In genomic region chr7:74174206-74174605, GRCm38 (mm10) we compare ENCODE assay signal across 19 mouse cellular contexts.
DNase-seq lines count a peak whose midpoint lies in the region; ATAC-seq and TF ChIP-seq lines count a peak whose summit lies in the region.
"Had no signal": no experiment of that assay in that cellular context is flagged by ENCODE, and none has a peak within 500 bp of the region (broad histone marks: within the 10 kb centered on the region; RNA-seq: fewer than 3 reads in every experiment).

No protein-coding gene starts in this region.

- peak; percentile 5 for DNase-seq in embryo, embryonic 10 days (ENCODE audit: low spot score)
- DNase-seq in embryo, embryonic 9.5 days (ENCODE audit: extremely low spot score), result no peak
- DNase-seq in 3T3-L1 (ENCODE audit: low read depth, low spot score), result peak; percentile 12
- peak; percentile 36 for DNase-seq in limb, embryonic 11.5 days (ENCODE audit: low spot score)
- no peak for DNase-seq in gastrocnemius, postnatal 10 days
- DNase-seq in midbrain, embryonic 11.5 days (ENCODE audit: low spot score, missing footprints), result no peak
- DNase-seq: adrenal gland, postnatal 14 days; cerebellum, adult 18-20 months; heart, postnatal 4 days; kidney, adult 9 months; kidney, postnatal 36 days; layer of hippocampus, adult 9-11 months; lung, adult 2 months; right cerebral cortex, postnatal 25 days; thymus, postnatal 14 days had no signal

- no peak for ATAC-seq in embryonic facial prominence, embryonic 12.5 days (ENCODE audit: insufficient number of reproducible peaks, insufficient read depth, low FRiP score, low TSS enrichment)
- ATAC-seq in limb, embryonic 11.5 days (ENCODE audit: insufficient number of reproducible peaks, low FRiP score, low TSS enrichment, low read depth), result no peak; the same call in 1 of the 2 replicates
- no peak for ATAC-seq in intestine, postnatal 0 days
- ATAC-seq in midbrain, embryonic 11.5 days (ENCODE audit: low FRiP score), result no peak

- H3K4me3 ChIP-seq in embryonic facial prominence, embryonic 12.5 days, result no peak overlapping the region
- H3K4me3 ChIP-seq in limb, embryonic 11.5 days (ENCODE audit: low read depth, low read length), result no peak overlapping the region
- no peak overlapping the region for H3K4me3 ChIP-seq in intestine, postnatal 0 days (ENCODE audit: low read depth, low read length)
- no peak overlapping the region for H3K4me3 ChIP-seq in midbrain, embryonic 11.5 days (ENCODE audit: low read depth, low read length)
- H3K4me3 ChIP-seq: myocyte had no signal

- H3K9ac ChIP-seq in embryonic facial prominence, embryonic 12.5 days, result no peak overlapping the region
- no peak overlapping the region for H3K9ac ChIP-seq in limb, embryonic 11.5 days (ENCODE audit: low read length)
- no peak overlapping the region for H3K9ac ChIP-seq in intestine, postnatal 0 days (ENCODE audit: low read depth, low read length)
- no peak overlapping the region for H3K9ac ChIP-seq in midbrain, embryonic 11.5 days (ENCODE audit: low read length)

- no peaks in the 10 kb centered on the region for H3K27me3 ChIP-seq in embryonic facial prominence, embryonic 12.5 days
- H3K27me3 ChIP-seq in limb, embryonic 11.5 days (ENCODE audit: control insufficient read depth, insufficient read depth, low read length), result no peaks in the 10 kb centered on the region
- no peaks in the 10 kb centered on the region for H3K27me3 ChIP-seq in intestine, postnatal 0 days (replicated peaks; ENCODE audit: control insufficient read depth, insufficient read depth, low read length)
- H3K27me3 ChIP-seq in midbrain, embryonic 11.5 days (ENCODE audit: control insufficient read depth, insufficient read depth, low read length), result no peaks in the 10 kb centered on the region

- H3K36me3 ChIP-seq in embryonic facial prominence, embryonic 12.5 days, result no peaks in the 10 kb centered on the region
- no peaks in the 10 kb centered on the region for H3K36me3 ChIP-seq in limb, embryonic 11.5 days (ENCODE audit: control insufficient read depth, insufficient read depth, low read length)
- no peaks in the 10 kb centered on the region for H3K36me3 ChIP-seq in intestine, postnatal 0 days (ENCODE audit: control insufficient read depth, insufficient read depth)
- H3K36me3 ChIP-seq in midbrain, embryonic 11.5 days (ENCODE audit: control insufficient read depth, insufficient read depth, low read length), result no peaks in the 10 kb centered on the region

- H3K27ac ChIP-seq in embryonic facial prominence, embryonic 12.5 days, result 0 out of 2 replicates have a peak overlapping the region, but pooled peaks have one; percentile 6
- peak overlapping the region; percentile 58; the same call in 1 of the 2 replicates for H3K27ac ChIP-seq in limb, embryonic 11.5 days (replicated peaks; ENCODE audit: low read depth, low read length)
- H3K27ac ChIP-seq in intestine, postnatal 0 days (ENCODE audit: low read depth, low read length), result no peak overlapping the region
- no peak overlapping the region for H3K27ac ChIP-seq in midbrain, embryonic 11.5 days (ENCODE audit: low read depth, low read length)
- H3K27ac ChIP-seq: macrophage had no signal

- H3K4me1 ChIP-seq in embryonic facial prominence, embryonic 12.5 days, result peaks cover 9% of the 10 kb centered on the region; the same call in 1 of the 2 replicates
- H3K4me1 ChIP-seq in limb, embryonic 11.5 days (ENCODE audit: control insufficient read depth, insufficient read depth, low read length), result peaks cover 12% of the 10 kb centered on the region
- H3K4me1 ChIP-seq in intestine, postnatal 0 days (replicated peaks; ENCODE audit: control insufficient read depth, insufficient read depth, low read length), result no peaks in the 10 kb centered on the region
- peaks cover 5% of the 10 kb centered on the region; the same call in 1 of the 2 replicates for H3K4me1 ChIP-seq in midbrain, embryonic 11.5 days (ENCODE audit: control insufficient read depth, insufficient read depth, low read length)

- no peak overlapping the region for H3K4me2 ChIP-seq in embryonic facial prominence, embryonic 12.5 days (replicated peaks)
- H3K4me2 ChIP-seq in limb, embryonic 11.5 days (ENCODE audit: low read depth, severe bottlenecking), result no peak overlapping the region
- no peak overlapping the region for H3K4me2 ChIP-seq in intestine, postnatal 0 days (replicated peaks; ENCODE audit: low read depth)
- no peak overlapping the region for H3K4me2 ChIP-seq in midbrain, embryonic 11.5 days

- no peak for TF ChIP-seq CTCF in intestine, postnatal 0 days (IDR thresholded peaks at IDR 0.05; ENCODE audit: low read depth)

- no peaks in the 10 kb centered on the region for H3K9me3 ChIP-seq in embryonic facial prominence, embryonic 12.5 days
- no peaks in the 10 kb centered on the region for H3K9me3 ChIP-seq in limb, embryonic 11.5 days (ENCODE audit: control insufficient read depth, low read length)
- no peaks in the 10 kb centered on the region for H3K9me3 ChIP-seq in intestine, postnatal 0 days (ENCODE audit: control insufficient read depth)
- H3K9me3 ChIP-seq in midbrain, embryonic 11.5 days (ENCODE audit: control insufficient read depth, low read length), result no peaks in the 10 kb centered on the region

- 42% methylated on average over 5 of the region's 5 CpGs for WGBS in embryonic facial prominence, embryonic 12.5 days
- WGBS in limb, embryonic 11.5 days, result 51% methylated on average over 5 of the region's 5 CpGs
- 87% methylated on average over 5 of the region's 5 CpGs for WGBS in intestine, postnatal 0 days
- 85% methylated on average over 5 of the region's 5 CpGs for WGBS in midbrain, embryonic 11.5 days

Comparison
In these comparisons a context has a peak if more than half of its experiments do, and no peak if none do; other contexts are left out.
1. DNase-seq: peak in embryo, embryonic 10 days (single experiment), 3T3-L1 (single experiment) and limb, embryonic 11.5 days (single experiment); none in embryo, embryonic 9.5 days (single experiment), gastrocnemius, postnatal 10 days (single experiment) and midbrain, embryonic 11.5 days (single experiment).
2. H3K27ac ChIP-seq: peak in embryonic facial prominence, embryonic 12.5 days (single experiment) and limb, embryonic 11.5 days (single experiment); none in intestine, postnatal 0 days (single experiment) and midbrain, embryonic 11.5 days (single experiment).